Mouse (Mus musculus) small intestine, adult 2 months (tissue): Measurements from ENCODE around the gene Mrps23.

Experiments used
- CTCF ChIP-seq: fragments of 200-500 bp; IDR thresholded peaks from 2 replicates; pipeline ENCODE4 v1.5.1; 2012; ENCODE audit warnings: low read depth, mild to moderate bottlenecking, control low read depth, inconsistent platforms, low read length, moderate library complexity, mixed read lengths; ENCODE audit not compliant: insufficient replicate concordance, insufficient read length; ENCODE audit errors: extremely low read depth
- POLR2A ChIP-seq: fragments of 200-500 bp; IDR thresholded peaks from 2 replicates; pipeline ENCODE4 v1.6.1; 2012; ENCODE audit warnings: low read depth, mild to moderate bottlenecking, control low read depth, inconsistent platforms, low read length, moderate library complexity

GRCm38 (mm10) chr11:88234789-88235188 lies 30.6 kb downstream of the Mrps23 start:
- TF ChIP-seq CTCF: no peak
- no peak for TF ChIP-seq POLR2A
